Mouse (Mus musculus): ENCODE measurements around the gene Vwf.

Vwf gene

DNA sequence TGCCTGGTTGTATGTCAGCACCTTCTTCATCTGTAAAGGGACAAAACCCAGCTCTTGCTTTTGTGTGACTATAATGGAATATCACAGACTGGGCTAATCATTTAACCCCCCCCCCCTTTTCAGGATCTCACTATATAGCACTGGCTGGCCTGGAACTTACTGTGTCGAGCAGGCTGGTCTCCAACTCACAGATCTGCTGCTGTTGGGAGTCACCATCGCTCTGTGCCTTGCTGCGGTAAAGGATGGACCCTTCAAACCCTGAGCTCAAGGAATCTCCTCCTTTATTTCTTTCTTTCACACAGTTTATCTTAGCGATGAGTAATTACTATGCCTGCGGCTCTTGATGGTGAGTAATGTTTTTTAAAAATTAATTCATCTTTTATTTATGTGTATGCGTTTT, at the start of gene Vwf:
Vwf (plus strand) TSS at position 301 of the 400 bp plus-strand sequence.
- ATAC-seq (ENCODE audit: low TSS enrichment): no peak

DNA sequence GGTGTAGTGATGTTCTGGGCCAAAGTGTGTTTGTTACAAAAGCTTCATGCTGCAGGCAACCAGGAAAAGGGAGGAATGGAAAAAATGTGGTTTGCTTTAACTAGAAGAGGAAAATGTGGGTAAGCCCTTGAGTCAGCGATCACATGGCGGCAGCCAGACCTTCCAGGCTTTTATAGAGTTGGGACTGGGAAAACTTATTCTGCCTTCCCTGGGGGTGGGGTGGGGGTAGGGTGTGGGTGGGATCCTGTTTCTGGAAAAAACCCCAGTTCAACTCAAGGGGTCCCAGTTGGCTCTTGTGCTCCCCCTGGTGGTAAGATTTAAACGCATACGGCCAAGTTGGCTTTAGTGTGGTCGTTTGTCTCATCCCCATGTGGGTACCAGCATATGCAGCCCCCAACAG, 48.5 kb upstream of the Vwf start:
- no peak for ATAC-seq (ENCODE audit: low TSS enrichment)

GRCm38 (mm10) chr6:125503186-125503802, 43.3 kb upstream of the Vwf start:
- no peak for ATAC-seq (ENCODE audit: low TSS enrichment)

- ATAC-seq (ENCODE audit: low TSS enrichment): no peak
Measured at GRCm38 (mm10) chr6:125504622-125505355, 41.8 kb upstream of the Vwf start.

DNA sequence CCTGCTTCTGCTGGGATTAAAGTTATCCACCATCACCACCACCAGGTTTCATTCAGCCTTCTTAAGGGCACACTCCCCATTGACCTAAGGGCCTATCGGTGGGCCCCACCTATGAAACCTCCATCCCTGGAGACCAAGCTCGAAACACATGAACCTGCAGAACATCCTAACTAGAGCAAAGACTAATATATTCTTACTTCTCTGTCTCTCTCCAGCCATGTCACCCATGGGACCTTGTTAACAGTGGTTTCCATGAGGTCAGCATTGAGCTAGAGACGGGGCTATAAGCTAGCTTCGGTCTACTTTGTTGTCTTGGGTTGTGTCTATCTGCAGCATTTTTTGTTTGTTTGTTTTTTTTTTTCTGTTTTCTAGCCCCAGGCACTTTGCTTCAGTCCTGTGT, 40.1 kb upstream of the Vwf start:
- ATAC-seq (ENCODE audit: low TSS enrichment): no peak

DNA sequence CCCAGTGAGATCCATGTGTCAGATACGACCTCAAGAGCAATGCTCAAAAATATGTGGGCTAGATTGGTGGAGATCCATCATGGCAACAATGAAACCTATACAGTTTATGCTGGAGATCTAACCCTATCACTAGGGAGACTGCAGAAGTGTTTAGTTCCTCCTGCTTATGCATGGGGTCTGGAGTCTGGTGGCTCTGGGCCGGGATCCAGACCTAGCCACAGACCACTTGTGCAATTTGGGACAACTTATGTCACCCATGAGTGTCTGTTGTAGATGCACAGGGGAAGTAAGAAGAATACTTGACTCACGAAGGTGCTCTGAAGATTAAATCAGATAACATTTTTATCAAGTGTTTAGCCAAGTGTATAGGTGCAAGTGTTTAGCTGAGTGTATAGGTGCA, 36.8 kb upstream of the Vwf start:
- no peak for ATAC-seq (ENCODE audit: low TSS enrichment)

- ATAC-seq (ENCODE audit: low TSS enrichment): no peak
Measured at GRCm38 (mm10) chr6:125510645-125511044, 35.9 kb upstream of the Vwf start.

DNA sequence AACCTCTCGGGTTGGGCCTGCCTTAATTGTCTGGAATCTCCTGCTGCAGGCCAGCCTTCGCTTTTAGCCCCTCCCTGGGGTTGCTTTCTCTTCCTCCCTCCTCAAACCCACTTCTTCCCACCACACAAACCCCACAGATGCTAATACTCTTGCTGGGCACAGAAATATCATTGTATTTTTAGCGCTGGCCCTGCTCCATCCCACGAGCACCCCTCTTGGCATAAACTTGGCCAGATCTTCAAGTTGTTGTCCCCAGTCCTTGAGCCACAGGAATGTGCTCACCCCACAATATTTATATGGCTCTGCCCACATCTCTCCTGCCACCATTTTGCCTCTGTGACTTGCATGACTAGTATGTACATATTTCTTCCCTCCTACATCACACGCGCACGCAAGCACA, 35.4 kb upstream of the Vwf start:
- ATAC-seq (ENCODE audit: low TSS enrichment): no peak

DNA sequence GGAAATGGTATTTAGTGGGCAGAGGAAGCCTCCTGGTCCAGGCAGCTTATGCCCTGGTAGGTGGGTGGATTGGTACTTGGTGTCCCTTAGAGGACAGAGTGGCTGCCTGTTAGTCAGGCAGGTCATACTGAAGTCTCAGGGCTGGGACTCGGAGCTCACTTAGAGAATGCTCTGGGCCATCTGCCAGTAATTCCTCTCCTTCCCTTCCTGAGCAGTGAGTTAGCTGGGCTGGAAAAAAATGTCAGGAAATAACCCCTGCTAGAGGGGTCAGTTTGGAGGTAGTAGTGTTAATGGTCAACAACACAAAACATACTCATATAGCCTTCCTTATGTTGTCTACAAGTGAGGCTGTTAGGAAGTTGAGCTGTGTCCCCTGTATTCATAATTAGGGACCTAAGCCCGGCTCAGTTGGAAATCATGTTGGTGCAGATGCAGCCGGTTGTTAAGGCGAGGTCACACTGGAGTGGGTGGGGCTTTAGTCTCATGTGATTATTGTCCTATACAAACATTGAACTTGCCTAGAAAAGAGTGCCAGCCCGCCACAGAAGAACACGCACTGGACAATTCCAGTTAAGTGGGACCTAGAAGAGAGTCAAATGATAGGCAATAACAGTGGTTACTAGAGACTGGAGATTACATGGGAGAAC, 33.5 kb upstream of the Vwf start:
- ATAC-seq (ENCODE audit: low TSS enrichment): no peak

- ATAC-seq (ENCODE audit: low TSS enrichment): no peak
Measured at GRCm38 (mm10) chr6:125515503-125516315, 30.9 kb upstream of the Vwf start.

- ATAC-seq (ENCODE audit: low TSS enrichment): no peak
Measured at GRCm38 (mm10) chr6:125521558-125522193, 24.9 kb upstream of the Vwf start.

DNA sequence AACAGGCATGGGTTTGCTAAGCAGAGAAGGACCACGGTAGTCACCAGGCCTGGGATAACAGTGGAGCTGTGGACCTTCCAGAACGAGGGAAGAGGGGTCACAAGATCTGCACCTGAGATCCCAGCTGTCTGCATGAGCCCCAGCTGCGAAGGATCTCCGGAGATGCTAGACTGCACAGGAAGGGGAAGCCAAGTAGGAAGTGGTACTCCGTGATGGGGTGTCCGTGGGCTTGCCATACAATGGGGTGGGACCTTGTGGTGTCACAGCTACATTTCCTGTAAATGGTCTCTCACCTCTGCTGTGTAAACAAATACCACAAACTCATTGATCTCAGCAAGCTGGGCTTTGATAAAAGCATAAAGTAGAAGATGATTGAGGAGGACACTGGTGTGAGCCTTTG, 22.5 kb upstream of the Vwf start:
- no peak for ATAC-seq (ENCODE audit: low TSS enrichment)

DNA sequence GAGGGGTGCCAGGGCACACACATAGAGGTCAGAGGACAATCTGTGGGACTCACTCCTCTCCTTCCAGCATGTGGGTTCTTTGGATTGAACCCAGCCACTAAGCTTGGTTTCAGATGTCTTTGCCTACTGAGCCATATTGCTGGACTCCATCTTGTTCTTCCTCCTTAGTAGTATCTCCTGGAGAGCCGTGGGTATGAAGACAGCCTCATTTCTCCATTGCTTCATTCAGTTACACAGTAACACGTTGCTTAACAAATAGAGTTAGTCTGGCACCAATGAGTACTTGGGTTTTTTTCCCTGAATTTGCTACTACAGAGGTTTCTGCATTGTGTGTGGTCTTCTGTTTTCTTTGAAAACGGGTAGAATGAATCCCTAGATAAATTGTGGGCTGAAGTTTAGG, 20.5 kb upstream of the Vwf start:
- no peak for ATAC-seq (ENCODE audit: low TSS enrichment)

- ATAC-seq (ENCODE audit: low TSS enrichment): no peak
Measured at GRCm38 (mm10) chr6:125528614-125529200, 17.9 kb upstream of the Vwf start.

DNA sequence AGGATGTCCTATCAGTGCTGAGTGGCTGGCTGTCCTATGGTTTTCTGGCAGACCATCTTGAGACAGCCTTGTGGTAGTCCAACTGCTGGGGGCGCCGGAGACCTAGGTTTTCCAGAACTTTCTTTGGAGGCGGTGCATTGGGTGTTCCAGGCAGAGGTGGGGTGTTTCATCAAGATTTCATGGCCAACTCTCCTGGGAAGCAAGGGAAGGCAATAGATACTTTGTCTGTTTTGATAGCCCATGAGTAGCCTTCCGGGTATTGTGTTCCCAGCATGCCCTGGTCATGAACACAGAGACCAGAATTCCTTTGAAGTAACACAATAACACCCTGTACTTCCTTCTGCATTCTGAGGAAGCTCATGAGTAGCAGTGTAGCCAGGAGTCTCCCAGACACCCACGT, 17.1 kb upstream of the Vwf start:
- no peak for ATAC-seq (ENCODE audit: low TSS enrichment)

- no peak for ATAC-seq (ENCODE audit: low TSS enrichment)
Measured at GRCm38 (mm10) chr6:125533104-125533650, 13.4 kb upstream of the Vwf start.

DNA sequence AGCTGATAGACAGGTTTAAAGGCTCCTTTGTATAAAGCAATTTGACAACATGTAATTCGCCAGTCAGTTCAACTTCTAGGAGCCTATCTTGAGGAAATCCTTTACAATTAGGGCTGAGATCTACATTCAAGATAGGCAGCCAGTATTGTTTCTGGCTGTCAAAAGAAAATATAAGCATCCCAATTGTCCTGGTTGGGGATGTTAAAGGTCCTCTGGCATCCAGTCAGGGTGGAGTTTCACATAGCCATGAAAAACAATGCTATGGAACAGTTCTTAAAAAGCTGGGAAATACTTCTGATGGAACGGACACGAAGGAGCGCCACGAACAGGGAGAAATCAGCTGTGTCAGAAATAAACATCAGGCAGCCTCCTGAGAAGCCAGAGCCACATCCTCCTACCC, 11.6 kb upstream of the Vwf start:
- no peak for ATAC-seq (ENCODE audit: low TSS enrichment)

DNA sequence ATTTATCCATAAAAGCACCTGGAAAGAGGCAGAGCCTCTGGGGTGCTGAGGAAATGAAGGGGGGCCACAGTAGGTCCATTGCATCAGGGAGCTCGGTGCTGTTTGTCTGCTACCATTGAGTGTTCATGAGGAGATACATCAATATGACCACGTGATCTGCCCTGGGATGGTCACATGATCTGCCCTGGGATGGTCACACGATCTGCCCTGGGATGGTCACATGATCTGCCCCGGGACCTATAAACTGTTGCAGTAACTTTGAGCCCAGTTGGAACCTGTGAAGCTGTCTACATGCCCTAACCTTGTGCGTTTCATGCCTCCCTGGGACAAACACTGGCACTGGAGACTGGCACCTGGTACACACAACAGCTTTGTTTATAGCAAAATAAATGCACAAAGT, 8.1 kb upstream of the Vwf start:
- no peak for ATAC-seq (ENCODE audit: low TSS enrichment)

DNA sequence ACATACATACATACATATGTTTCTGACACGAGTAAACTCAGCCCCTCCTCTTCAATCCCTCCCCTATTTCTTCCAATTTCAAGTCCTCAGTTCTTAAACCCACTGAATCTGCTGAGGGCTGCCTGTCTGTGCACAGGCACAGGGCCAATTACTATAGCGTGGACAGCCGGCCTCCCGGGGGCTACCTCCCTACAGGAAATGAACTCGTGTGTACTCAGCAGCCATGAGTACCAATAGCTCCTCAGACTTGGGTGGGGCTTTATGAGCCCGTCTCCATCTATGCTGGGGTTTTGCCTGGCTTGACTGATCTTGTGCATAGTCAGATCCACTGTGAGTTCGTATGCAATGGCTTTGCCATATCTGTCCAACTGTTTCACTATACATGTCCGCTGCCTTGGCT, 7.2 kb upstream of the Vwf start:
- no peak for ATAC-seq (ENCODE audit: low TSS enrichment)

- no peak for ATAC-seq (ENCODE audit: low TSS enrichment)
Measured at GRCm38 (mm10) chr6:125540199-125540598, 6.4 kb upstream of the Vwf start.

DNA sequence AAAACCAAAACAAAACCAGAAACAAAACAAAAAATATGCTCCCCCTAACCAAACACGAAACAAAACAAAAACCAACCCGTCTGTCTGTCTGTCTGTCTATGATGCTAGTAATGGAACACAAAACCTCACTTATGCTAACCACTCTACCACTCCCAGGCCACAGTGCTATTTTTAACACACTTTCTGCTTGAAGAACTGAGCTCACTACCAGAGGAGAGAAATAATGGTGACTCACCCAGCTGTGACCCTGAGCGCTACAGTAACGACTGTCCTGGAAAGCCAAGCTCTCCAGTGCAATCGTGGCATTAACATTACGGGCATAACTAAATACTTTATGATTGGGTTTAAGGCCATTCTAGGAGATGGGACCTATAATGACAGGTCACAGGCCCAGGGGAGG, 5.7 kb upstream of the Vwf start:
- no peak for ATAC-seq (ENCODE audit: low TSS enrichment)

Measured in frontal cortex, adult (tissue).